Mouse (Mus musculus) erythroblast, embryonic 14.5 days (primary cell): ENCODE data around the gene Dcaf11.

Experiments used
- GATA1 ChIP-seq: IDR thresholded peaks from 2 replicates; pipeline ENCODE4 v1.6.1; 2012; ENCODE audit warnings: low read length, inconsistent platforms, mixed read lengths
- TAL1 ChIP-seq: IDR thresholded peaks from 3 replicates; pipeline ENCODE4 v1.6.1; 2012; ENCODE audit warnings: low read length, inconsistent platforms, mixed read lengths

DNA sequence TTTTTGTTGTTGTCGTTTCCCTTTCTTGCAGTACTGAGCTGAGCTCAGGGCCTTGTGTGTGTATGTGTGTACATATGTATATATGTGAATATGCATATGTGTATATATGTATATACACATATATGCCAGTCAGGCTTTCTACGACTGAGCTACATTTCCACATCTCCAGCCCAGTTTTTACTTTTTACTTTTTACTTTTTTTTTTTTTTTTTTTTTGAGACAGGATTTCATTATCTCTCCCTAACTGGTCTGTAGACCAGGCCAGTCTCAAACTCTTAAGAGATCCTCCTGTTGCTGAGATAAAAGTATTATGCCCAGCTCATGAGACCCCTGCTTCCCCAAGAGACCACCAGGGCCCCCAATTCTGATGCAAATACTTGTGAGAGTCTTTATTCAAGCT lies 57.0 kb downstream of the Dcaf11 start:
- TF ChIP-seq GATA1 (no peak), TAL1 (no peak)
